Mouse (Mus musculus) thymus, postnatal 25 days (tissue): ENCODE data around the gene Clk1.

Experiments used
- DNase-seq: peaks from one replicate; pipeline ENCODE4 v3.0.0; 2022

Clk1 gene

GRCm38 (mm10) chr1:58423371-58424248, at the start of gene Clk1:
Clk1 (minus strand) TSS chr1:58424066.
- DNase-seq, result peak; percentile 96

- DNase-seq, result no peak
Measured at GRCm38 (mm10) chr1:58465561-58465960, 41.7 kb upstream of the Clk1 start.

- DNase-seq, result no peak
Measured at GRCm38 (mm10) chr1:58465042-58465441, 41.2 kb upstream of the Clk1 start.

GRCm38 (mm10) chr1:58463935-58464334, 40.1 kb upstream of the Clk1 start:
- no peak for DNase-seq

- no peak for DNase-seq
Measured at GRCm38 (mm10) chr1:58460566-58460965, 36.7 kb upstream of the Clk1 start.

GRCm38 (mm10) chr1:58458867-58459266, 35.0 kb upstream of the Clk1 start:
- no peak for DNase-seq

- no peak for DNase-seq
Measured at GRCm38 (mm10) chr1:58458175-58458574, 34.3 kb upstream of the Clk1 start.

- DNase-seq, result peak; percentile 9
Measured at GRCm38 (mm10) chr1:58454316-58454715, 30.4 kb upstream of the Clk1 start.

- no peak for DNase-seq
Measured at GRCm38 (mm10) chr1:58448396-58448795, 24.5 kb upstream of the Clk1 start.

- DNase-seq, result no peak
Measured at GRCm38 (mm10) chr1:58447766-58448165, 23.9 kb upstream of the Clk1 start.

- DNase-seq, result no peak
Measured at GRCm38 (mm10) chr1:58445861-58446260, 22.0 kb upstream of the Clk1 start.

GRCm38 (mm10) chr1:58445143-58445722, 21.4 kb upstream of the Clk1 start, which contains the start of the genes Nif3l1 and Ppil3:
Nif3l1 (plus strand) TSS chr1:58445151.
Ppil3 (minus strand) TSS chr1:58445486.
- DNase-seq, result peak; percentile 80

GRCm38 (mm10) chr1:58444691-58445090, 20.8 kb upstream of the Clk1 start:
- DNase-seq, result no peak

GRCm38 (mm10) chr1:58424551-58424950, 685 bp upstream of the Clk1 start:
- DNase-seq, result no peak

- peak; percentile 34 for DNase-seq
Measured at GRCm38 (mm10) chr1:58422879-58423278, 987 bp downstream of the Clk1 start.

- DNase-seq, result no peak
Measured at GRCm38 (mm10) chr1:58420961-58421360, 2.9 kb downstream of the Clk1 start.

- no peak for DNase-seq
Measured at GRCm38 (mm10) chr1:58420032-58420431, 3.8 kb downstream of the Clk1 start.

GRCm38 (mm10) chr1:58416048-58416447, 7.8 kb downstream of the Clk1 start:
- DNase-seq, result no peak

GRCm38 (mm10) chr1:58415442-58415841, 8.4 kb downstream of the Clk1 start:
- no peak for DNase-seq

GRCm38 (mm10) chr1:58410776-58411175, 13.1 kb downstream of the Clk1 start:
- no peak for DNase-seq

GRCm38 (mm10) chr1:58410198-58410588, 13.7 kb downstream of the Clk1 start:
- DNase-seq, result no peak

GRCm38 (mm10) chr1:58409553-58410197, 14.2 kb downstream of the Clk1 start:
- no peak for DNase-seq

- DNase-seq, result no peak
Measured at GRCm38 (mm10) chr1:58408141-58408540, 15.7 kb downstream of the Clk1 start.

GRCm38 (mm10) chr1:58407321-58407720, 16.5 kb downstream of the Clk1 start:
- DNase-seq, result no peak
